Mouse (Mus musculus): ENCODE measurements around the gene Neu1. TPM values are rescaled to one million over a fixed set of nuclear protein-coding genes. Genes with fewer than 3 reads are reported as not detected.
A peak's percentile ranks its signal among the peaks of the same experiment; 100 is the strongest.

Neu1 gene
- total RNA-seq, 2 experiments from 2014 or later, result 37.6 to 41.2 TPM

- no peak for DNase-seq
These were observed 28.2 kb upstream of the Neu1 start for GRCm38 (mm10) chr17:34902895-34903294.

- DNase-seq, result no peak
These were observed 20.1 kb upstream of the Neu1 start for GRCm38 (mm10) chr17:34910982-34911381.

DNA sequence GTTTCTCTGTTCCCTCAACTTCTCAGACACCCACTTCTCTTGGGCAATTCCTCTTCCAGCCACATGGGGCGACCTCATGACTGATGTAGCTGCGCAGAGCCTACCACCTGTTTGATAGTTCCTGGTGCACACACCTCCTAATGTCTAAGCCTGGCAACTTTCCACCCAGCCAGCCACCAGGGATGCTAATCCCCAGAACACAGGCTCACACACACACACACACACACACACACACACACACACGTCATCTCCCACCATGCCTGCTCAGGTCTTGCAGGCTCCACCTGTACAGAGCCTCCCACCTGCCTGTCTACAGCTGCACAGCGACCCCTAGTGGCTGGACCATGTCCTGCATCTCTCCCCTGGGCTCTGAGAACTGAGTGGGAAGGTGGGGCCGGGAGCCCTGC is 19.1 kb upstream of the Neu1 start:
- DNase-seq, result peak; percentile 36 to 55

GRCm38 (mm10) chr17:34913930-34914665 is 17.0 kb upstream of the Neu1 start, which contains the start of gene Slc44a4:
Gene Slc44a4, plus strand, starts transcription at chr17:34914466.
- no peak for DNase-seq

- DNase-seq, result no peak
These were observed 15.6 kb upstream of the Neu1 start for GRCm38 (mm10) chr17:34915410-34915831.

- DNase-seq, result no peak
These were observed 14.7 kb upstream of the Neu1 start for GRCm38 (mm10) chr17:34916316-34916715.

- no peak for DNase-seq
These were observed 13.9 kb upstream of the Neu1 start for GRCm38 (mm10) chr17:34917188-34917587.

GRCm38 (mm10) chr17:34922939-34923338 is 8.1 kb upstream of the Neu1 start:
- DNase-seq, result no peak

DNA sequence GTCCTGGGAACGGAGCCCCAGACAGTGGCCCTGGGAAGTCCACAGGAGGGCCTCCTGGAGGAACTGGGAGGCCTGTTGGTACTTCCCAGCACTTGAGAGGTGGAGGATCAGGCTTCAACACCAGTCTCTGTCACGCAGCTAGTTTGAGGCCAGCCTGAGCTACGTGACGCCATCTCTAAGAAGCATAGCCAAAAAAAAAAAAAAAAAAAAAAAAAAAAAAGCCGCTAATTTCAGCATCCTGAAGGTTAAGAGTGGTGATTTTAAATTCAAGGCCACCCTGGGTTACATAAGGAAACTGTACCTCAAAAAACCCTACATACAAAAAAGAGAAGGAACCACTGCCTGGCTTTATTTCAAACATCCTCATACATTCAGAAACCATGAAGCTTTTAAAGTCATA is 6.8 kb upstream of the Neu1 start:
- no peak for DNase-seq

GRCm38 (mm10) chr17:34927306-34928019 is 3.6 kb upstream of the Neu1 start:
- no peak for DNase-seq

DNA sequence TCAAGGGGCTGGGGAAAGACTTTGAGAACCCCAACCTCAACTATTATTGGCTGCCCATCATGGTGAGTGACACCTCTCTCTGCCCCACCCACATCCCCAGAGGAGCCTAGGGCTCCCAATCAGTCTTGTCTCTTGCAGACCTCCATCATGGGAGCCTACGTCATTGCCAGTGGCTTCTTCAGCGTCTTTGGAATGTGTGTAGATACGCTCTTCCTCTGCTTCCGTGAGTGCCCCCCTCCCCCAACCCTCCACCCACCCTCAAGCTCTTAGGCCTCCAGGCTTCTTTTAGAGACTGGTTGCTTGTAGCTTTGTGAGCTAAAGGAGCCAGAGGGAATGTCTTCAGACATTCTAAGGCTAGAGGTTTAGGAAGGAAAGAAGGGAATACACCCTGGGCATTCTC is 2.2 kb upstream of the Neu1 start:
- no peak for DNase-seq

GRCm38 (mm10) chr17:34931735-34932098 is 664 bp downstream of the Neu1 start:
- peak; percentile 31 to 36 for DNase-seq

GRCm38 (mm10) chr17:34932287-34932686 is 1.2 kb downstream of the Neu1 start:
- no peak for DNase-seq

DNA sequence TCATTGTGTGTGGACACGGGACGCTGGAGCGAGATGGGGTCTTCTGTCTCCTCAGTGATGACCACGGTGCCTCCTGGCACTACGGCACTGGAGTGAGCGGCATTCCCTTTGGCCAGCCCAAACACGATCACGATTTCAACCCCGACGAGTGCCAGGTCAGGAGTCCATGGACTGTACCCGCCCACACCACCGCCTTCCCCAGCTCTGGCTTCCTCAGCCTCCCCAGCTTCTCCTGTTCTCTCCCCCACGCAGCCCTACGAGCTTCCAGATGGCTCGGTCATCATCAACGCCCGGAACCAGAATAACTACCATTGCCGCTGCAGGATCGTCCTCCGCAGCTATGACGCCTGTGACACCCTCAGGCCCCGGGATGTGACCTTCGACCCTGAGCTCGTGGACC is 3.0 kb downstream of the Neu1 start:
- DNase-seq, result no peak

- DNase-seq, result no peak
These were observed 3.8 kb downstream of the Neu1 start for GRCm38 (mm10) chr17:34934830-34935229.

DNA sequence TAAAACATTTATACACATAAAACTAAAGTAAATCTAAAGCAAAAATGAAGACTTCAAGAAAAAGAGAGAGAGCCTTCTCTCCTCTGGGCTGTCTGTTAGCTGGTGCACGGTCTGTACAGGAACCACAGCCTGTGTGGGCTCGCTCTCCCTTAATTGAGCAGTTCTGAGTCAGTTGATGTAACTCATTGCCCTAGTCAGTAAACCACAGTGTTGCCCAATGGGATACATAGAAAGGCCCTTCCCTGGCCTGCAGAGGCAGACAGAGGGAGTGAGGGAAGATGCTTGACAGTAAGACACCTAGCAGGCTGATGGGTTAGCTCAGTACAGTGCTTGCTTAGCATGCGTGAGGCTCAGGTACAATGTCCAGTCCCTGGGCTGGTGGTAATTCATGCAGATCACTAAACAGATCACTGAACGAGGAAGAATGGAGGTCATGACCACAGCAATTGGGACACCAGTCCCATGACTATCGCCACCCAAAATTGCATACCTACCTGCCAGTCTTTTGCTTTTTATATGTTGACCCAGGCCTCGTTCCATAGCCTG is 7.0 kb downstream of the Neu1 start:
- no peak for DNase-seq

GRCm38 (mm10) chr17:34941344-34942041 is 10.4 kb downstream of the Neu1 start:
- DNase-seq, result no peak

DNA sequence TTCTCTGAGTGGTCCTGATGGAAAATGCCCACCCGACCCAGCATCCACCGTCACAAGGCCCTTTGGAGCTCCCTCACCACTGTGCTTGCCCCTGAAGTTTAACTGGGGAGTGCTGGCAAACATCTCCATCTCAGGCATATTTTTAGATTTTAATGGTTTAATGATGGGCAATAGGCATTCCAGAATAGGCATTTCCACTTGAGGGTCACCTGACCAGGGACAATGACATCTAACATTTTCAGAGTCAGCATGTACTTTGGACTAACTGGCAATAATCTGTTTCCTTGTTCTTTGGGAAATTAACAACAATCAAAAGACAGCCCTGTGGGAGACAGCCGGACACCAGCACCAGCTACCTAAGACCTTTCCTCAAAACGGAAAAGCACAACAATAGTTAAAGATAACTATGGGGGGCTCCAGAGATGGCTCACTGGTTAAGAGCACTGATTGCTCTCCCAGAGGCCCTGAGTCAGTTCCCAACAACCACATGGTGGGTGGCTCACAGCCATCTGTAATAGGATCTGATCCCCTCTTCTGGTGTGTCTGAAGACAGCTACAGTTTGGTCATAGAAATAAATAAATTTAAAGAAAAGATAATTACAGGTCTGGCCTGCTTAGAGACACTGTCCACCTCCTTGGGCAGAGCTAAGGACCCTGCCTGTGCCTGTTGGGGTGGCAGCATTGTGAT is 12.2 kb downstream of the Neu1 start:
- DNase-seq, result no peak

GRCm38 (mm10) chr17:34944362-34944761 is 13.3 kb downstream of the Neu1 start:
- no peak for DNase-seq

DNA sequence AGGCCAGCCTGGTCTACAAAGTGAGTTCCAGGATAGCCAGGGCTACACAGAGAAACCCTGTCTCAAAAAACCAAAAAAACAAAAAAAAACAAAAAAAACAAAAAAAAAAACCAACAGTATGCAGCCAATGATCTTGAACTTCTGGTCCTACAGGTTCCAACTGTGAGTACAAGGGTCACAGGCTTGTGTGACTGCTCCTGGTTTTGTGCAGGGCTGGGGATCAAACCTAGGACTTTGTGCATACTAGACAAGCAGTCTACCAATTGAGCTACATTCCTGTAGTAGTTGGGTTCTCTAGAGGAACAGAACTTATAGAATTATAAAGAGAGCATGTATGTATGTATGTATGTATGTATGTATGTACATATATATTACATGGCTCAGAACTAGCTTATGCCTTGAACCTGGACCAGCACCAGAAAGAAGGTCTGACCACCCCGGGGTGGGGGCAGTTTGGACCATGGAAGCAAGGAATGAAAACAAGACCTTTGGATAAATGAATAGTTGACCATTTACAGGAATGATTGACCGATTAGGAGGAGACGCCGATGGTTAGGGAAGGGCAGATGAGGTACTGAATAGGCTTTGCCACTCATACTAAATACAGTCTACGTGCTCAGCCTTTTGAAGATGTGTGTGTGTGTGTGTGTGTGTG is 15.6 kb downstream of the Neu1 start:
- DNase-seq, result no peak

DNA sequence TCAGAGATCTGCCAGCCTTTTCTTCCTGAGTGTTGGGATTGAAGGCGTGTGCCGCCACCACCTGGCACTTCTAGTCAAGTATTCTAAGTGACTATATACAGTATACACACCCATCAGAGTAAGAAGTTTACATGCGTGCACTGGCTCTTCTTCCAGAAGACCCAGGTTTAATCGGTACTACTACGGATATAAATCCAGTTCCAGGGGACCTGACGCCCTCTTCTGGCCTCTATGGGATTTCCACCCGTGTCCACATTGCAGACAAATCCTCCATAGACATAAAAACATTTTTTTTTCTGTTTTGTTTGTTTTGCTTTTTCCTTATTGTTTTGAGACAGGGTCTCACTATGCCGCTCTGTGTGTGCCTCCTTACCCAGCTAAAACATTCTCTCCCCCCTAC is 16.6 kb downstream of the Neu1 start:
- no peak for DNase-seq

Data from layer of hippocampus, postnatal 36 days (tissue).